Mouse (Mus musculus) spleen, adult 2 months (tissue): ENCODE measurements at regions not wholly inside any gene's neighbourhood (a gene's known extent, or its start where the extent isn't known, plus 50 kb on each side); places are given as distances from the start of the nearest gene placed in this dataset.

ENCODE experiments used
- DNase-seq, 2 experiments: peaks; one replicate each; pipeline versions ENCODE4 v3.0.0 to v3.0.0-alpha.2; 2012 to 2021; ENCODE audit warnings: low spot score in 2 of 2, low read depth in 1 of 2
- H3K27ac ChIP-seq: fragments of 200-500 bp; 2 replicates; pipeline ENCODE4 v1.5.1; 2012; ENCODE audit warnings: low read length, inconsistent platforms; ENCODE audit not compliant: insufficient read depth
- H3K27me3 ChIP-seq: fragments of 200-500 bp; 2 replicates; pipeline ENCODE4 v1.6.1; 2012; ENCODE audit warnings: mild to moderate bottlenecking, moderate library complexity, low read length, inconsistent platforms; ENCODE audit not compliant: control insufficient read depth, insufficient read depth
- H3K36me3 ChIP-seq: fragments of 200-500 bp; 2 replicates; pipeline ENCODE4 v1.6.1; 2012; ENCODE audit warnings: mild to moderate bottlenecking, low read length, inconsistent platforms; ENCODE audit not compliant: control insufficient read depth, insufficient read depth
- H3K4me1 ChIP-seq: fragments of 200-500 bp; 2 replicates; pipeline ENCODE4 v1.6.1; 2011; ENCODE audit warnings: inconsistent platforms; ENCODE audit not compliant: control insufficient read depth, insufficient read depth, insufficient read length
- H3K4me3 ChIP-seq: fragments of 200-500 bp; 2 replicates; pipeline ENCODE4 v1.5.1; 2011; ENCODE audit warnings: mild to moderate bottlenecking, inconsistent platforms; ENCODE audit not compliant: insufficient read depth, insufficient read length; ENCODE audit errors: extremely low read depth
- CTCF ChIP-seq: fragments of 200-500 bp; IDR thresholded peaks from 2 replicates; pipeline ENCODE4 v1.5.1; 2011; ENCODE audit warnings: mild to moderate bottlenecking, inconsistent platforms; ENCODE audit not compliant: insufficient read depth, insufficient read length, insufficient replicate concordance; ENCODE audit errors: extremely low read depth
- POLR2A ChIP-seq: fragments of 200-500 bp; IDR thresholded peaks from 2 replicates; pipeline ENCODE4 v1.6.1; 2011; ENCODE audit warnings: low read depth, low read length, inconsistent platforms
- WGBS: fragments of 180-500 bp; shearing (Covaris S2); methylation state at CpG from one replicate; pipeline ENCODE4 v1.1.7; 2018; 5-methylcytosine and 5-hydroxymethylcytosine counted together

GRCm38 (mm10) chr1:69470614-69471250, 216.3 kb downstream of the Ikzf2 start:
- Histone ChIP-seq H3K4me3 (no peak overlapping the region), H3K36me3 (no peaks in the 10 kb centered on the region), H3K27ac (no peak overlapping the region), H3K4me1 (no peaks in the 10 kb centered on the region), H3K27me3 (no peaks in the 10 kb centered on the region)
- DNase-seq: no peak
- TF ChIP-seq POLR2A (no peak), CTCF (no peak)
- WGBS: 86% methylated on average over 4 of the region's 4 CpGs

GRCm38 (mm10) chr1:69469158-69469901, 217.7 kb downstream of the Ikzf2 start:
- WGBS: 87% methylated on average over 8 of the region's 8 CpGs
- DNase-seq: no peak
- Histone ChIP-seq H3K27ac (no peak overlapping the region), H3K27me3 (no peaks in the 10 kb centered on the region), H3K36me3 (no peaks in the 10 kb centered on the region), H3K4me1 (no peaks in the 10 kb centered on the region), H3K4me3 (no peak overlapping the region)
- TF ChIP-seq CTCF (no peak), POLR2A (no peak)

- Histone ChIP-seq H3K27ac (no peak overlapping the region), H3K4me3 (no peak overlapping the region), H3K36me3 (no peaks in the 10 kb centered on the region), H3K27me3 (no peaks in the 10 kb centered on the region), H3K4me1 (no peaks in the 10 kb centered on the region)
- no peak for TF ChIP-seq POLR2A
- TF ChIP-seq CTCF: no peak
- DNase-seq: no peak
- WGBS: 81% methylated on average over 5 of the region's 5 CpGs
Observed at GRCm38 (mm10) chr1:69466534-69467275, 220.3 kb downstream of the Ikzf2 start.

GRCm38 (mm10) chr1:69461191-69461590, 225.9 kb downstream of the Ikzf2 start:
- no peak overlapping the region for H3K27ac ChIP-seq
- DNase-seq: no peak
- H3K36me3 ChIP-seq: no peaks in the 10 kb centered on the region
- H3K27me3 ChIP-seq: no peaks in the 10 kb centered on the region
- H3K4me1 ChIP-seq: no peaks in the 10 kb centered on the region
- 78% methylated on average over 3 of the region's 3 CpGs for WGBS
- no peak for TF ChIP-seq POLR2A
- no peak for TF ChIP-seq CTCF
- H3K4me3 ChIP-seq: no peak overlapping the region

- Histone ChIP-seq H3K27ac (no peak overlapping the region), H3K36me3 (no peaks in the 10 kb centered on the region), H3K4me3 (no peak overlapping the region), H3K27me3 (no peaks in the 10 kb centered on the region), H3K4me1 (no peaks in the 10 kb centered on the region)
- no peak for TF ChIP-seq CTCF
- TF ChIP-seq POLR2A: no peak
- DNase-seq: no peak
Observed at GRCm38 (mm10) chr1:69459899-69460298, 227.1 kb downstream of the Ikzf2 start.

- Histone ChIP-seq H3K4me3 (no peak overlapping the region), H3K4me1 (no peaks in the 10 kb centered on the region), H3K27me3 (no peaks in the 10 kb centered on the region), H3K36me3 (no peaks in the 10 kb centered on the region), H3K27ac (no peak overlapping the region)
- TF ChIP-seq POLR2A: no peak
- TF ChIP-seq CTCF: no peak
- DNase-seq: no peak
Observed at GRCm38 (mm10) chr1:69457471-69457870, 229.6 kb downstream of the Ikzf2 start.

GRCm38 (mm10) chr1:69453991-69454390, 233.1 kb downstream of the Ikzf2 start:
- Histone ChIP-seq H3K4me1 (no peaks in the 10 kb centered on the region), H3K27ac (no peak overlapping the region), H3K27me3 (no peaks in the 10 kb centered on the region), H3K4me3 (no peak overlapping the region), H3K36me3 (no peaks in the 10 kb centered on the region)
- WGBS: 45% methylated on average over 3 of the region's 3 CpGs
- no peak for DNase-seq
- TF ChIP-seq POLR2A: no peak
- TF ChIP-seq CTCF: no peak
